Mouse (Mus musculus): ENCODE measurements at regions not wholly inside any gene's neighbourhood (a gene's known extent, or its start where the extent isn't known, plus 50 kb on each side); places are given as distances from the start of the nearest gene placed in this dataset.

DNA sequence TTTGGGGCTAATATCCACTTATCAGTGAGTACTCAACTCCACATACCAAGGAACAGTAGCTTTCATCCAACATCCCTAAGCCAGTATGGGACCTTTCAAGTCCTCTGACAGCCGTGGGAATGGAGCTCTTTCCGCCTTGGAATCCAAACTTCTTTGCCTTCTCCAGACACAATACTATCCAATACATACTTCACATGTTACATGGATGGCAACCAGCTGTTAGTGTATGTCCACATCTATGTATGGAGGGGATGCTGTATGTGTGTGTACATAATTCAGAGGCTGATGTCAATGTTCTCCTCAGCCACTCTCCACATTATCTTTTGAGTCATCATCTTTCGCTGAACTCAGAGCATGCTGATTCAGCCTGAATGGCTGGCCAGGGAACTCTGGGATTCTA is 79.8 kb upstream of the Sp4 start:
- H3K27me3 ChIP-seq = no peaks in the 10 kb centered on the region
- WGBS = 93% methylated on average over 3 of the region's 3 CpGs

GRCm38 (mm10) chr12:118377898-118378297 is 76.7 kb upstream of the Sp4 start:
- Histone ChIP-seq H3K4me1 (replicated peaks) (no peaks in the 10 kb centered on the region), H3K4me2 (replicated peaks) (no peak overlapping the region), H3K36me3 (no peaks in the 10 kb centered on the region), H3K4me3 (replicated peaks) (no peak overlapping the region), H3K9me3 (no peaks in the 10 kb centered on the region), H3K9ac (replicated peaks) (no peak overlapping the region), H3K27me3 (no peaks in the 10 kb centered on the region), H3K27ac (no peak overlapping the region)
- ATAC-seq = no peak
- 86% methylated on average over 5 of the region's 5 CpGs for WGBS

More for the DNA sequence above, 79.8 kb upstream of the Sp4 start:
- Histone ChIP-seq H3K9ac (replicated peaks) (no peak overlapping the region), H3K4me2 (replicated peaks) (no peak overlapping the region), H3K4me3 (replicated peaks) (no peak overlapping the region), H3K9me3 (no peaks in the 10 kb centered on the region), H3K27ac (no peak overlapping the region), H3K4me1 (replicated peaks) (no peaks in the 10 kb centered on the region), H3K36me3 (no peaks in the 10 kb centered on the region)
- ATAC-seq = no peak

GRCm38 (mm10) chr12:118376521-118377493 is 75.6 kb upstream of the Sp4 start:
- Histone ChIP-seq H3K4me1 (replicated peaks) (no peaks in the 10 kb centered on the region), H3K4me2 (replicated peaks) (no peak overlapping the region), H3K27ac (no peak overlapping the region), H3K4me3 (replicated peaks) (no peak overlapping the region), H3K9ac (replicated peaks) (no peak overlapping the region), H3K9me3 (no peaks in the 10 kb centered on the region), H3K36me3 (no peaks in the 10 kb centered on the region), H3K27me3 (no peaks in the 10 kb centered on the region)
- no peak for ATAC-seq
- WGBS = 88% methylated on average over 14 of the region's 14 CpGs

DNA sequence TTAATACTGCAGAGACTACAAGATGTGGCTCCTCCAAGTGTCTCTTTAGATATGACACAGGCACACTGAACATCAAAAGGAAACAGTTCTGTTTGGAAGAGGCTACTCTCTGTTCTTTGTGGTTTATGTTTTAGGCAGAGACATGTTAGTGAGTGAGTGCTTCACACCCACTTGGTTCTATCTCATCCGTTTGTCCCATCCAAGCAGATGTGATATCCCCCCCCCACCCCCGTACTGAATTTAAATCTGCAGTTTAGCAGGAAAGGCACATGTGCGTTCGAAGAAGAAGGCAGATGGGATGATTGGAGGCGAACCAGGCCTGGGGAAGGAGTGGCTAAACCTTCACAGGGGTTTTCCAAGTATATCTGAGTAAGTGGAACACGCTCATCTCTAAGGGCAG is 72.0 kb upstream of the Sp4 start:
- H3K27ac ChIP-seq = no peak overlapping the region
- no peak overlapping the region for H3K9ac ChIP-seq (replicated peaks)
- H3K9me3 ChIP-seq = no peaks in the 10 kb centered on the region
- no peak overlapping the region for H3K4me3 ChIP-seq (replicated peaks)
- whole genome bisulfite sequencing = 90% methylated on average over 6 of the region's 6 CpGs
- H3K27me3 ChIP-seq = no peaks in the 10 kb centered on the region
- no peaks in the 10 kb centered on the region for H3K36me3 ChIP-seq
- no peak for ATAC-seq
- H3K4me1 ChIP-seq (replicated peaks) = no peaks in the 10 kb centered on the region
- H3K4me2 ChIP-seq (replicated peaks) = no peak overlapping the region

- Histone ChIP-seq H3K4me1 (replicated peaks) (no peaks in the 10 kb centered on the region), H3K36me3 (no peaks in the 10 kb centered on the region), H3K4me2 (replicated peaks) (no peak overlapping the region), H3K27ac (no peak overlapping the region), H3K27me3 (no peaks in the 10 kb centered on the region), H3K4me3 (replicated peaks) (no peak overlapping the region), H3K9me3 (no peaks in the 10 kb centered on the region), H3K9ac (replicated peaks) (no peak overlapping the region)
- 93% methylated on average over 4 of the region's 4 CpGs for WGBS
- no peak for ATAC-seq
Observed at GRCm38 (mm10) chr12:118371905-118372304, 70.7 kb upstream of the Sp4 start.

GRCm38 (mm10) chr12:118367307-118368076 is 66.3 kb upstream of the Sp4 start:
- Histone ChIP-seq H3K4me2 (replicated peaks) (no peak overlapping the region), H3K36me3 (no peaks in the 10 kb centered on the region), H3K9me3 (no peaks in the 10 kb centered on the region), H3K27ac (no peak overlapping the region), H3K4me3 (replicated peaks) (no peak overlapping the region), H3K27me3 (no peaks in the 10 kb centered on the region), H3K4me1 (replicated peaks) (no peaks in the 10 kb centered on the region), H3K9ac (replicated peaks) (no peak overlapping the region)
- WGBS = 94% methylated on average over 10 of the region's 10 CpGs
- no peak for ATAC-seq

GRCm38 (mm10) chr12:118352866-118353265 is 51.6 kb upstream of the Sp4 start:
- Histone ChIP-seq H3K4me1 (replicated peaks) (no peaks in the 10 kb centered on the region), H3K9ac (replicated peaks) (no peak overlapping the region), H3K27me3 (no peaks in the 10 kb centered on the region), H3K36me3 (no peaks in the 10 kb centered on the region), H3K9me3 (no peaks in the 10 kb centered on the region), H3K4me3 (replicated peaks) (no peak overlapping the region), H3K27ac (no peak overlapping the region), H3K4me2 (replicated peaks) (no peak overlapping the region)
- 75% methylated on average over 7 of the region's 7 CpGs for WGBS
- no peak for ATAC-seq

GRCm38 (mm10) chr12:118351421-118351820 is 50.2 kb upstream of the Sp4 start:
- Histone ChIP-seq H3K4me2 (replicated peaks) (no peak overlapping the region), H3K9me3 (no peaks in the 10 kb centered on the region), H3K4me3 (replicated peaks) (no peak overlapping the region), H3K9ac (replicated peaks) (no peak overlapping the region), H3K4me1 (replicated peaks) (no peaks in the 10 kb centered on the region), H3K27ac (no peak overlapping the region), H3K36me3 (no peaks in the 10 kb centered on the region), H3K27me3 (no peaks in the 10 kb centered on the region)
- no peak for ATAC-seq

Measured in midbrain, embryonic 13.5 days (tissue).